Mouse (Mus musculus) ES-Bruce4 (cell line): ENCODE results near the gene Jph2.

Experiments
- CTCF ChIP-seq: IDR thresholded peaks from one replicate; pipeline ENCODE4 v1.8.1; 2011; ENCODE audit warnings: low read depth, low read length
- EP300 ChIP-seq: IDR thresholded peaks from 2 replicates; pipeline ENCODE4 v1.6.1; 2011; ENCODE audit warnings: low read depth, low read length; ENCODE audit not compliant: insufficient read depth
- POLR2A ChIP-seq: IDR thresholded peaks from one replicate; pipeline ENCODE4 v1.8.1; 2011; ENCODE audit warnings: low read length; ENCODE audit not compliant: insufficient read depth

GRCm38 (mm10) chr2:163370175-163370574 lies 27.6 kb downstream of the Jph2 start:
- TF ChIP-seq CTCF = no peak
- no peak for TF ChIP-seq EP300
- TF ChIP-seq POLR2A = no peak
